Mouse (Mus musculus) stomach, embryonic 16.5 days (tissue): ENCODE data around the gene Serping1. TPM values are rescaled to one million over a fixed set of nuclear protein-coding genes. Genes with fewer than 3 reads are reported as not detected.

Experiments
- ATAC-seq: fragments of 200-750 bp; cut with Nextera tagmentation; 2 replicates; pipeline ENCODE4 v1.8.0; 2017; ENCODE audit warnings: moderate number of reproducible peaks, moderate TSS enrichment; ENCODE audit not compliant: insufficient read depth, low FRiP score
- H3K27ac ChIP-seq: fragments of 300-500 bp; sonication (generic); 2 replicates; pipeline ENCODE4 v1.5.1; 2014; ENCODE audit warnings: low read length
- H3K27me3 ChIP-seq: fragments of 300-500 bp; sonication (generic); 2 replicates; pipeline ENCODE4 v1.6.1; 2014; ENCODE audit warnings: low read length, control low read depth, mixed read lengths; ENCODE audit not compliant: control insufficient read depth, insufficient read depth
- H3K36me3 ChIP-seq: fragments of 300-500 bp; sonication (generic); 2 replicates; pipeline ENCODE4 v1.6.1; 2014; ENCODE audit warnings: low read length; ENCODE audit not compliant: control insufficient read depth, insufficient read depth
- H3K4me1 ChIP-seq: fragments of 300-500 bp; sonication (generic); 2 replicates; pipeline ENCODE4 v1.6.1; 2014; ENCODE audit warnings: low read length, control low read depth, mixed read lengths; ENCODE audit not compliant: control insufficient read depth, insufficient read depth
- H3K4me2 ChIP-seq: fragments of 300-500 bp; sonication (generic); 2 replicates; pipeline ENCODE4 v1.6.1; 2014; ENCODE audit warnings: low read depth, low read length, mixed read lengths
- H3K4me3 ChIP-seq: fragments of 300-500 bp; sonication (generic); replicated peaks from 2 replicates; pipeline ENCODE4 v1.5.1; 2014; ENCODE audit warnings: mild to moderate bottlenecking, low read length
- H3K9ac ChIP-seq: fragments of 300-500 bp; sonication (generic); 2 replicates; pipeline ENCODE4 v1.6.1; 2014; ENCODE audit warnings: low read length
- H3K9me3 ChIP-seq: fragments of 300-500 bp; sonication (generic); replicated peaks from 2 replicates; pipeline ENCODE4 v1.6.1; 2016; ENCODE audit warnings: low read length, control low read depth; ENCODE audit not compliant: control insufficient read depth
- WGBS: fragments of 180-500 bp; shearing (Covaris S2); extraction: QIAGEN DNeasy Blood & Tissue Kit; methylation state at CpG from one replicate; pipeline ENCODE4 v1.1.7; 2014; 5-methylcytosine and 5-hydroxymethylcytosine counted together
- polyA plus RNA-seq: library from polyadenylated mRNA; unstranded; fragments of >200 nt; fragmentation: Nextera tagmentation; extraction: Ambion mirVana; gene quantifications from 2 replicates; pipeline ENCODE4 v1.2.1, GENCODE M21; 2015

Gene Serping1
- polyA plus RNA-seq, 1 experiment from 2014 or later = 98.2 TPM

- Histone ChIP-seq H3K9me3 (no peaks in the 10 kb centered on the region), H3K4me1 (peaks cover 8% of the 10 kb centered on the region; the same call in 1 of the 2 replicates), H3K27me3 (no peaks in the 10 kb centered on the region), H3K9ac (no peak overlapping the region), H3K4me2 (no peak overlapping the region), H3K27ac (no peak overlapping the region), H3K36me3 (no peaks in the 10 kb centered on the region), H3K4me3 (no peak overlapping the region)
- no peak for ATAC-seq
- WGBS = 74% methylated on average over 5 of the region's 5 CpGs
Measured at GRCm38 (mm10) chr2:84773195-84773594, 2.0 kb downstream of the Serping1 start.

- Histone ChIP-seq H3K4me3 (no peak overlapping the region), H3K27me3 (no peaks in the 10 kb centered on the region), H3K36me3 (no peaks in the 10 kb centered on the region), H3K9me3 (no peaks in the 10 kb centered on the region), H3K27ac (no peak overlapping the region), H3K4me2 (no peak overlapping the region), H3K4me1 (peaks cover 8% of the 10 kb centered on the region; the same call in 1 of the 2 replicates), H3K9ac (no peak overlapping the region)
- ATAC-seq = no peak
- 86% methylated on average over 4 of the region's 4 CpGs for WGBS
Measured at GRCm38 (mm10) chr2:84772454-84772853, 2.8 kb downstream of the Serping1 start.

- Histone ChIP-seq H3K4me3 (no peak overlapping the region), H3K27ac (no peak overlapping the region), H3K9me3 (no peaks in the 10 kb centered on the region), H3K36me3 (no peaks in the 10 kb centered on the region), H3K4me1 (peaks cover 7% of the 10 kb centered on the region; the same call in 1 of the 2 replicates), H3K27me3 (no peaks in the 10 kb centered on the region), H3K4me2 (no peak overlapping the region), H3K9ac (no peak overlapping the region)
- no peak for ATAC-seq
- WGBS = 79% methylated on average over 6 of the region's 6 CpGs
Measured at GRCm38 (mm10) chr2:84770501-84770900, 4.7 kb downstream of the Serping1 start.

DNA sequence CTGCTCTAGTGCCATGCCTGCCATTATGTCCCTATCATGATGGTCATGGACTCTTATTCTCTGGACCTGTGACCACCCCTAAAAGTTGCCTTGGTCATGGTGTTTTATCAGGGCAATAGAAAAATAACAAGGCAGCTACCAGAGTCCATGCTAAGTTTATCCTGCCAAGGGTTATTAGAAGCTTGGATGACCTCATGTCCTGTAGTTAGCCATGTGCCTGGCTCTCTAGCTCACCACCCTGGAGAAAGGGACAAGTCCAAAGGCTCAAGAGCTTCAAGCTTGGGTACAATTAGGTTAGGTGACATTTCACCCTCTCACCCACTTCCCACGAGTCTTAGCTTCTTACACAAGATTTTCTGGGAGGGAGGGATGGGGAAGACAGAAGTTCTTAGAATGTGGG is 12.4 kb downstream of the Serping1 start:
- ATAC-seq = no peak
- no peak overlapping the region for H3K27ac ChIP-seq
- no peaks in the 10 kb centered on the region for H3K27me3 ChIP-seq
- no peak overlapping the region for H3K9ac ChIP-seq
- H3K4me1 ChIP-seq = no peaks in the 10 kb centered on the region
- H3K4me3 ChIP-seq = no peak overlapping the region
- H3K36me3 ChIP-seq = no peaks in the 10 kb centered on the region
- H3K4me2 ChIP-seq = no peak overlapping the region
- 50% methylated on average over 1 of the region's 1 CpGs for WGBS
- H3K9me3 ChIP-seq = no peaks in the 10 kb centered on the region

- no peak for ATAC-seq
- no peak overlapping the region for H3K4me3 ChIP-seq
- no peak overlapping the region for H3K4me2 ChIP-seq
- no peak overlapping the region for H3K9ac ChIP-seq
- no peaks in the 10 kb centered on the region for H3K36me3 ChIP-seq
- no peaks in the 10 kb centered on the region for H3K27me3 ChIP-seq
- H3K27ac ChIP-seq = no peak overlapping the region
- no peaks in the 10 kb centered on the region for H3K4me1 ChIP-seq
- no peaks in the 10 kb centered on the region for H3K9me3 ChIP-seq
- WGBS = 65% methylated on average over 3 of the region's 4 CpGs
Measured at GRCm38 (mm10) chr2:84762295-84762694, 12.9 kb downstream of the Serping1 start.

GRCm38 (mm10) chr2:84761840-84762239 is 13.4 kb downstream of the Serping1 start:
- Histone ChIP-seq H3K4me1 (no peaks in the 10 kb centered on the region), H3K9me3 (no peaks in the 10 kb centered on the region), H3K27ac (no peak overlapping the region), H3K9ac (no peak overlapping the region), H3K27me3 (no peaks in the 10 kb centered on the region), H3K36me3 (no peaks in the 10 kb centered on the region), H3K4me3 (no peak overlapping the region), H3K4me2 (no peak overlapping the region)
- 78% methylated on average over 1 of the region's 1 CpGs for WGBS
- no peak for ATAC-seq

DNA sequence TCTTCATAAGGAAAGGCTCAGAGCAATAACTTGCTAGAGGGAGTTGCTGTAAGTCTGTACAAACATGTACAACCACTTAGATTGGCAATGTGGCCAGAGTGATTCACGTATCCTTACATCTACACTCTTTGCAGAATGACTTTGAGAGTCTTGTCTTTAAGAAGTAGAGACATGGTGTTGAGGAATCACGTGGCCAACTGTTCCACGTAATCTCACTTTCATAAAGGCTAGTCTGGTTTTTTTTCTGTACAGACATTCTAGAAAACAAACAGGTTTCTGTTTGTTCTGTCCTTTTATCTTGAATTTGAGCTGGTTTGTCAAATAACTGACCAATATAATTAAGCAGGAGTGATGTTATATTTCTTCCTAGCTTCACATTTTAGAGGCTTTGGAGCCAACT is 13.9 kb downstream of the Serping1 start:
- Histone ChIP-seq H3K9ac (no peak overlapping the region), H3K9me3 (no peaks in the 10 kb centered on the region), H3K36me3 (no peaks in the 10 kb centered on the region), H3K27ac (no peak overlapping the region), H3K4me3 (no peak overlapping the region), H3K4me2 (no peak overlapping the region), H3K4me1 (no peaks in the 10 kb centered on the region), H3K27me3 (no peaks in the 10 kb centered on the region)
- ATAC-seq = no peak
- 67% methylated on average over 3 of the region's 3 CpGs for WGBS

DNA sequence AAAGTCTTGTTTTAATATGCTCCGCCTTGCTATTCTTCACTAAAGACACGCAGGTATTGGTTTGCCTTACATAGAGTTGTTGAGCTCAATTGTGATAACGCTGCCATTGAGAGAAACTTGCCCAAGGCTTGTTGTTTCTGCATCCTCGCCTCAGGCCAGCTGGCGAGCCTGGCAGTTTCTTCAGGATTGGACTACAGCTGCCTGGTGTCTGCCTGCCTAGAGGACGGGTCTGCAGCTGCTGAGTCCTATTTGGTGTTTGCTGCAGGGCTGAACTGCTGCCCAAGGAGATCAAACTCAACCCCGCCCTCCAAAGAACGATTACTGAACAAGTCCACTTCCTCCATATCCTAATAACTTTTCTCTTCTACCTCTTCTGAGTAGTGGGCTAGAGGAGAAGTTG is 14.5 kb downstream of the Serping1 start:
- Histone ChIP-seq H3K4me3 (no peak overlapping the region), H3K4me1 (no peaks in the 10 kb centered on the region), H3K4me2 (no peak overlapping the region), H3K9ac (no peak overlapping the region), H3K9me3 (no peaks in the 10 kb centered on the region), H3K27ac (no peak overlapping the region), H3K27me3 (no peaks in the 10 kb centered on the region), H3K36me3 (no peaks in the 10 kb centered on the region)
- WGBS = 67% methylated on average over 8 of the region's 8 CpGs
- ATAC-seq = no peak

DNA sequence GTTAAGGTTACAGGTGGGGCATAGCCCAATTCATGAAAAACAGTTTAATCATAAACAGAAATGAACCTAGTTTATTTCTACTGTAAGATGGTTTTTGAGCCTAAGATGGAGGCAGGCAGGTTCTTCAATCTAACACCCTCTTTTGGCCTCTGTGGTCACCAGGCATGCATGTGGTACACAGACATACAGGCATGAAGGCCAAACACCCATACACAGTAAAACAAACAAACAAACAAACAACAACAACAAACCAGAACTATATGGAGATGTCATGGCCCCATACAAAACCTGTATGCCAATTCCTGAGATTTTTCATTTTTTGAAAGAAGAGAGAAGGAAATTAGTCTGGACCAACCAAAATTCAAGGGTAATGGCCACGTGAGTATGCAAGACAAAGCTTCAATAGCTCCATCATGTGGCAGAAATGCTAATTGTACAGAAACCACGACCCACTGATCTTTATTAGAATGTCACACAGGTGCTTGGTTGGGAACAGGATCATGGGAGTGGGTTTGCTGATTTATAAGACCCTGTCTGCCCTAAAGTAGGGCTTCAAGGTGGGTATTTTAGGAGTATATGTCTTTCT is 16.6 kb downstream of the Serping1 start:
- Histone ChIP-seq H3K4me1 (no peaks in the 10 kb centered on the region), H3K9me3 (no peaks in the 10 kb centered on the region), H3K27me3 (no peaks in the 10 kb centered on the region), H3K36me3 (no peaks in the 10 kb centered on the region), H3K27ac (no peak overlapping the region), H3K9ac (no peak overlapping the region), H3K4me2 (no peak overlapping the region), H3K4me3 (no peak overlapping the region)
- 3% methylated on average over 2 of the region's 2 CpGs for WGBS
- ATAC-seq = no peak
